Comparison of ENCODE assay signal across 21 mouse cellular contexts in the genomic region with DNA sequence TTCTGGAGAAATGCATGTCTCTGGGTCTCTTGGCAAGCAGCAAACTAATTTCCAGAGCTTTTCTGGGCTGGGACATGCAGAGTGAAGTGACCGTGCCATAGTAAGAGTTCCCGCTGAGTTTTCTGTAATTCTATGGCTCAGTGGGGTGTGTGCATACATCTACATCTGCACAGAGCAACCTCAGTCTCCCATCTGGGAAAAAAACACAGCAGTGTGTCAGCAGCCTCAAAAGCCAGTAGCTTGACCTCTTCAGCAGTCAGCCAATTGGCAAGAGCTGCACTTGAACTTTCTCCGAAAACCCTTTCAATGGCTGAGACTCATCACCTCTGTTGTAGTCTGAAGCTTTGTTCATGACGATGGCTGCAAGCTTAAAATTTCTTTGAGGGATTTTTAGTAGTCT.
"Had no signal": no experiment of that assay in that cellular context is flagged by ENCODE, and none has a peak within 500 bp of the region (broad histone marks: within the 10 kb centered on the region; RNA-seq: fewer than 3 reads in every experiment).

No protein-coding gene starts in this region.

- H3K9ac ChIP-seq: kidney, embryonic 15.5 days; limb, embryonic 12.5 days; limb, embryonic 15.5 days; liver, embryonic 14.5 days; liver, postnatal 0 days; lung, embryonic 14.5 days; neural tube, embryonic 13.5 days; stomach, embryonic 15.5 days had no signal

- DNase-seq: kidney, adult 8-10 months; kidney, postnatal 14 days; kidney, postnatal 4 days; left cerebral cortex, postnatal 4 days; liver, postnatal 0 days; lung, embryonic 14.5 days; lung, postnatal 36 days; retina, postnatal 1 day; right cerebral cortex, postnatal 25 days; spleen, adult 18-20 months; thymus, postnatal 25 days had no signal

- H3K4me2 ChIP-seq: kidney, embryonic 15.5 days; limb, embryonic 12.5 days; limb, embryonic 15.5 days; liver, embryonic 11.5 days; lung, embryonic 14.5 days; neural tube, embryonic 13.5 days; stomach, embryonic 15.5 days had no signal

- H3K4me3 ChIP-seq: kidney, embryonic 15.5 days; limb, embryonic 12.5 days; limb, embryonic 15.5 days; megakaryocyte, embryonic 14.5 days; midbrain, embryonic 10.5 days; neural tube, embryonic 13.5 days; stomach, embryonic 15.5 days had no signal

- H3K36me3 ChIP-seq: kidney, embryonic 15.5 days; limb, embryonic 12.5 days; limb, embryonic 15.5 days; midbrain, embryonic 10.5 days; neural tube, embryonic 13.5 days; stomach, embryonic 15.5 days had no signal

- H3K27ac ChIP-seq: kidney, embryonic 15.5 days; limb, embryonic 12.5 days; limb, embryonic 15.5 days; liver, embryonic 14.5 days; midbrain, embryonic 10.5 days; neural tube, embryonic 13.5 days; stomach, embryonic 15.5 days had no signal

- H3K9me3 ChIP-seq: kidney, embryonic 15.5 days; limb, embryonic 12.5 days; limb, embryonic 15.5 days; midbrain, embryonic 10.5 days; neural tube, embryonic 13.5 days; stomach, embryonic 15.5 days had no signal

- H3K4me1 ChIP-seq: kidney, embryonic 15.5 days; limb, embryonic 12.5 days; limb, embryonic 15.5 days; megakaryocyte, embryonic 14.5 days; stomach, embryonic 15.5 days had no signal

- ATAC-seq: liver, postnatal 0 days; lung, postnatal 0 days had no signal

- H3K27me3 ChIP-seq: kidney, embryonic 15.5 days; limb, embryonic 12.5 days; limb, embryonic 15.5 days; megakaryocyte, embryonic 14.5 days; neural tube, embryonic 13.5 days; stomach, embryonic 15.5 days had no signal
